Mouse (Mus musculus) embryonic fibroblast, embryonic 13.5 days (primary cell): ENCODE measurements at regions not wholly inside any gene's neighbourhood (a gene's known extent, or its start where the extent isn't known, plus 50 kb on each side); places are given as distances from the start of the nearest gene placed in this dataset.

Source experiments
- CTCF ChIP-seq: IDR thresholded peaks from 2 replicates; pipeline ENCODE4 v1.5.1; 2011; ENCODE audit warnings: mild to moderate bottlenecking, control low read depth, low read length, moderate library complexity, borderline replicate concordance; ENCODE audit not compliant: insufficient read depth
- POLR2A ChIP-seq: IDR thresholded peaks from 2 replicates; pipeline ENCODE4 v1.6.1; 2011; ENCODE audit warnings: low read depth, mild to moderate bottlenecking, control low read depth, low read length, moderate library complexity

- TF ChIP-seq CTCF: no peak
- no peak for TF ChIP-seq POLR2A
Observed at GRCm38 (mm10) chr17:4762956-4763355, 231.2 kb upstream of the Arid1b start.
